ENCODE assay signal across 24 mouse cellular contexts in the genomic region with DNA sequence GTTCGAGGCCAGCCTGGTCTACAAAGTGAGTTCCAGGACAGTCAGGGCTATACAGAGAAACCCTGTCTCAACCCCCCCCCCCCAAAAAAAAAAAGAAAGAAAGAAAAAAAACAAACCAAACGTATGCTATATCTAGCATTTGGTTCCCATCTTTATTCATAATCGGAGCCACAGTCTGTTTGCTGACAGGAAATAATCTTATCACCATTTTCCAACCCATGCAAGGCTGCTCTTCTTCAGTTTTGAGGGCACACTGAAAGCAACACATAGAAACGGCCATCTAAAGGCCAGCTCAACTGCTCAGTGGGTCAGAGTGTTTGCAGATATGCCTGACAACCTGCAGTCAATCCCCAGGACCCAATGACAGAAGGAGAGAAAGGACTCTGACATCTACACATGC.
"Had no signal": no experiment of that assay in that cellular context is flagged by ENCODE, and none has a peak within 500 bp of the region (broad histone marks: within the 10 kb centered on the region; RNA-seq: fewer than 3 reads in every experiment).

No protein-coding gene starts in this region.

- H3K27me3 ChIP-seq: heart, embryonic 12.5 days; hindbrain, embryonic 12.5 days; intestine, embryonic 15.5 days; limb, embryonic 12.5 days had no signal

- H3K4me3 ChIP-seq: gastrocnemius, adult 2 months; heart, embryonic 10.5 days; heart, embryonic 12.5 days; hindbrain, embryonic 10.5 days; hindbrain, embryonic 12.5 days; intestine, embryonic 15.5 days; layer of hippocampus, adult 2 months; left cerebral cortex, adult 2 months; limb, embryonic 10.5 days; limb, embryonic 12.5 days had no signal

- H3K36me3 ChIP-seq: heart, embryonic 10.5 days; heart, embryonic 12.5 days; hindbrain, embryonic 10.5 days; hindbrain, embryonic 12.5 days; intestine, embryonic 15.5 days; limb, embryonic 10.5 days; limb, embryonic 12.5 days had no signal

- H3K9ac ChIP-seq: heart, embryonic 12.5 days; hindbrain, embryonic 12.5 days; hindbrain, embryonic 14.5 days; intestine, embryonic 15.5 days; limb, embryonic 12.5 days had no signal

- H3K9me3 ChIP-seq: heart, embryonic 10.5 days; heart, embryonic 12.5 days; hindbrain, embryonic 10.5 days; hindbrain, embryonic 12.5 days; intestine, embryonic 15.5 days; limb, embryonic 10.5 days; limb, embryonic 12.5 days had no signal

- H3K4me2 ChIP-seq: heart, embryonic 12.5 days; hindbrain, embryonic 12.5 days; hindbrain, embryonic 14.5 days; intestine, embryonic 15.5 days; limb, embryonic 12.5 days had no signal

- H3K27ac ChIP-seq: gastrocnemius, adult 2 months; heart, embryonic 10.5 days; intestine, embryonic 15.5 days; layer of hippocampus, adult 2 months; left cerebral cortex, adult 2 months; limb, embryonic 10.5 days; limb, embryonic 12.5 days had no signal

- ATAC-seq: hindbrain, embryonic 16.5 days; inflammation-experienced regulatory T-cells, adult 6 months; intestine, embryonic 15.5 days; intestine, postnatal 0 days had no signal

- DNase-seq: gastrocnemius, adult 2 months; gastrocnemius, postnatal 10 days; gastrocnemius, postnatal 25 days; heart, adult 18-20 months; heart, postnatal 10 days; heart, postnatal 4 days; kidney, adult 18-20 months; kidney, adult 8-10 months; kidney, postnatal 10 days; kidney, postnatal 25 days; kidney, postnatal 4 days had no signal
